Mouse (Mus musculus) liver, adult 2 months (tissue): ENCODE results near the gene Cped1. TPM values are rescaled to one million over a fixed set of nuclear protein-coding genes. Genes with fewer than 3 reads are reported as not detected.

Source experiments
- DNase-seq: peaks from one replicate; pipeline ENCODE4 v3.0.0-alpha.2; 2011; ENCODE audit warnings: low read depth, low spot score; ENCODE audit errors: extremely low read depth
- H3K27ac ChIP-seq: fragments of 200-500 bp; replicated peaks from 2 replicates; pipeline ENCODE4 v1.5.1; 2012; ENCODE audit warnings: low read depth, mild to moderate bottlenecking, control low read depth, inconsistent platforms, low read length; ENCODE audit not compliant: insufficient read depth
- H3K27me3 ChIP-seq: fragments of 200-500 bp; 2 replicates; pipeline ENCODE4 v1.6.1; 2012; ENCODE audit warnings: mild to moderate bottlenecking, moderate library complexity, low read length, inconsistent platforms; ENCODE audit not compliant: control insufficient read depth, insufficient read depth
- H3K36me3 ChIP-seq: fragments of 200-500 bp; 2 replicates; pipeline ENCODE4 v1.6.1; 2012; ENCODE audit warnings: low read length, inconsistent platforms; ENCODE audit not compliant: control insufficient read depth, insufficient read depth
- H3K4me1 ChIP-seq: fragments of 200-500 bp; 2 replicates; pipeline ENCODE4 v1.6.1; 2011; ENCODE audit warnings: low read length; ENCODE audit not compliant: control insufficient read depth, insufficient read depth
- H3K4me3 ChIP-seq: fragments of 200-500 bp; 2 replicates; pipeline ENCODE4 v1.5.1; 2011; ENCODE audit warnings: low read depth, mild to moderate bottlenecking, control low read depth, low read length, moderate library complexity; ENCODE audit not compliant: insufficient read depth
- H3K79me2 ChIP-seq: fragments of 200-500 bp; 2 replicates; pipeline ENCODE4 v1.6.1; 2012; ENCODE audit warnings: inconsistent platforms, mild to moderate bottlenecking, low read length, moderate library complexity; ENCODE audit not compliant: control insufficient read depth, insufficient read depth
- H3K9ac ChIP-seq: fragments of 200-500 bp; 2 replicates; pipeline ENCODE4 v1.6.1; 2012; ENCODE audit warnings: low read depth, mild to moderate bottlenecking, control low read depth, inconsistent platforms, low read length
- CTCF ChIP-seq: fragments of 200-500 bp; IDR thresholded peaks from 2 replicates; pipeline ENCODE4 v1.5.1; 2011; ENCODE audit warnings: low read depth, low read length, control low read depth
- POLR2A ChIP-seq: fragments of 200-500 bp; IDR thresholded peaks from 2 replicates; pipeline ENCODE4 v1.6.1; 2011; ENCODE audit warnings: low read length, control low read depth; ENCODE audit not compliant: insufficient read depth; ENCODE audit errors: extremely low read depth
- WGBS: fragments of 180-500 bp; shearing (Covaris S2); methylation state at CpG from one replicate; pipeline ENCODE4 v1.1.7; 2018; 5-methylcytosine and 5-hydroxymethylcytosine counted together
- polyA plus RNA-seq: library from polyadenylated mRNA; depleted of rRNA; stranded (reverse); fragments of >200 nt; gene quantifications from 2 replicates; pipeline ENCODE4 v1.2.3, GENCODE M21; 2012
- total RNA-seq: library from RNA; depleted of rRNA; stranded (reverse); fragments of >200 nt; gene quantifications from 2 replicates; pipeline ENCODE4 v1.2.3, GENCODE M21; 2014

Cped1 gene
- total and polyA plus RNA-seq, 2 experiments = 6.0 to 63.6 TPM

GRCm38 (mm10) chr6:22078686-22079264, 93.1 kb downstream of the Cped1 start:
- 95% methylated on average over 7 of the region's 7 CpGs for WGBS
- no peaks in the 10 kb centered on the region; the same call in 1 of the 2 replicates for H3K36me3 ChIP-seq
- no peak for TF ChIP-seq CTCF
- no peak for TF ChIP-seq POLR2A
- no peak overlapping the region for H3K9ac ChIP-seq
- DNase-seq = no peak
- no peak overlapping the region for H3K4me3 ChIP-seq
- H3K27ac ChIP-seq = no peak overlapping the region
- no peaks in the 10 kb centered on the region for H3K4me1 ChIP-seq
- H3K79me2 ChIP-seq = no peaks in the 10 kb centered on the region; the same call in 1 of the 2 replicates
- H3K27me3 ChIP-seq = no peaks in the 10 kb centered on the region

GRCm38 (mm10) chr6:22086056-22086455, 100.3 kb downstream of the Cped1 start:
- H3K9ac ChIP-seq = no peak overlapping the region
- no peaks in the 10 kb centered on the region for H3K27me3 ChIP-seq
- no peaks in the 10 kb centered on the region for H3K4me1 ChIP-seq
- H3K79me2 ChIP-seq = no peaks in the 10 kb centered on the region; the same call in 1 of the 2 replicates
- H3K4me3 ChIP-seq = no peak overlapping the region
- TF ChIP-seq POLR2A (no peak), CTCF (no peak)
- WGBS = 90% methylated on average over 5 of the region's 5 CpGs
- H3K27ac ChIP-seq = no peak overlapping the region
- H3K36me3 ChIP-seq = peaks cover 26% of the 10 kb centered on the region
- DNase-seq = no peak

GRCm38 (mm10) chr6:22088346-22089064, 102.8 kb downstream of the Cped1 start:
- Histone ChIP-seq H3K27ac (no peak overlapping the region), H3K27me3 (no peaks in the 10 kb centered on the region), H3K9ac (no peak overlapping the region), H3K4me3 (no peak overlapping the region), H3K4me1 (no peaks in the 10 kb centered on the region), H3K79me2 (peaks cover 1% of the 10 kb centered on the region; the same call in 1 of the 2 replicates), H3K36me3 (peaks cover 42% of the 10 kb centered on the region)
- WGBS = 65% methylated on average over 17 of the region's 17 CpGs
- no peak for TF ChIP-seq POLR2A
- peak; percentile 62 for TF ChIP-seq CTCF
- DNase-seq = no peak

- Histone ChIP-seq H3K27me3 (no peaks in the 10 kb centered on the region), H3K9ac (no peak overlapping the region), H3K36me3 (peaks cover 46% of the 10 kb centered on the region), H3K27ac (no peak overlapping the region), H3K4me3 (no peak overlapping the region), H3K79me2 (peaks cover 2% of the 10 kb centered on the region; the same call in 1 of the 2 replicates), H3K4me1 (no peaks in the 10 kb centered on the region)
- peak; percentile 65 for DNase-seq
- WGBS = 56% methylated on average over 5 of the region's 5 CpGs
- TF ChIP-seq POLR2A (no peak), CTCF (no peak)
Observed at GRCm38 (mm10) chr6:22091773-22092172, 106.1 kb downstream of the Cped1 start.

GRCm38 (mm10) chr6:22093792-22094191, 108.1 kb downstream of the Cped1 start:
- peaks cover 45% of the 10 kb centered on the region for H3K36me3 ChIP-seq
- TF ChIP-seq CTCF = no peak
- no peak for TF ChIP-seq POLR2A
- H3K79me2 ChIP-seq = peaks cover 2% of the 10 kb centered on the region; the same call in 1 of the 2 replicates
- no peaks in the 10 kb centered on the region for H3K27me3 ChIP-seq
- DNase-seq = no peak
- 96% methylated on average over 5 of the region's 5 CpGs for WGBS
- no peak overlapping the region for H3K4me3 ChIP-seq
- H3K4me1 ChIP-seq = no peaks in the 10 kb centered on the region
- no peak overlapping the region for H3K27ac ChIP-seq
- H3K9ac ChIP-seq = no peak overlapping the region

- Histone ChIP-seq H3K4me1 (no peaks in the 10 kb centered on the region), H3K9ac (no peak overlapping the region), H3K27ac (no peak overlapping the region), H3K27me3 (no peaks in the 10 kb centered on the region), H3K4me3 (no peak overlapping the region), H3K36me3 (peaks cover 16% of the 10 kb centered on the region), H3K79me2 (peaks cover 2% of the 10 kb centered on the region; the same call in 1 of the 2 replicates)
- TF ChIP-seq CTCF (no peak), POLR2A (no peak)
- 52% methylated on average over 2 of the region's 2 CpGs for WGBS
- DNase-seq = no peak
Observed at GRCm38 (mm10) chr6:22097709-22098108, 112.0 kb downstream of the Cped1 start.
